Mouse (Mus musculus) 3134 (cell line): Measurements from ENCODE around the gene Myh6.

Source experiments
- DNase-seq: peaks from one replicate; pipeline ENCODE4 v3.0.0-alpha.2; 2011; ENCODE audit warnings: low spot score; ENCODE audit not compliant: insufficient read length; ENCODE audit errors: extremely low read depth

Myh6 gene

DNA sequence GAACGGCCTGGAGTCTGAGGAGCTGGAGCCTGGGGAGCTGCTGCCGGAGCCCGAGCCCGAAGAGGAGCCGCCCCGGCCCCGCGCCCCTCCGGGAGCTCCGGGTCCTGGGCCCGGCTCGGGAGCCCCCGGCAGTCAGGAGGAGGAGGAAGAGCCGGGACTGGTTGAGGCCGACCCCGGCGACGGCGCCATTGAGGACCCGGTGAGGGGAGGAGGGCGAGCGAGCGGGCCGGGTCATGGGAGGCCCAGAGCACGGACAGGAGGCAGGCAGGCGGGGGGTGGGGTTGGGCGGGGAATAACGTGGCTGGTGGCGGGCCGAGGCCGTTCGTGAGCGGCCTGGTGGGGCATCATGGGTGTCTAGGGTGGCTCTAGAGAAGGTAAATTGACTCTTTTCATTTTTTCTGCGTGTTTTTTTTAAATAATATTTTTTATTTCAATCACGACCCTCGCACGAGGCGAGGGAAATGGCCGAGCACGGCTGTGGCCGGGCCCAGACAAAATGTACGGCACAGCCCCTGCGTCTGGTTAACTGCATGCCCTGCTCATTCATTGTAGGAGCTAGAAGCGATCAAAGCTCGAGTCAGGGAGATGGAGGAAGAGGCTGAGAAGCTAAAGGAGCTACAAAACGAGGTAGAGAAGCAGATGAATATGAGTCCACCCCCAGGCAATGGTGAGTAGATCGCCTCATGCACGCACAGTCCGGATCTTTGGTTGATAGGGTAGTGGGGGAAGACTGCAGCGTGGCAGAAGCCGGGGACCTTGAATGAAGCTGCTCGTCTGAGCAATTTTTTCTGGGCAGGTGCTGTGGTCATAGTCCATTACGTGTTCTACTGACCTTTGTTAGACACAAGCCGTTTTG lies 72.2 kb downstream of the Myh6 start:
- DNase-seq: peak; percentile 66

DNA sequence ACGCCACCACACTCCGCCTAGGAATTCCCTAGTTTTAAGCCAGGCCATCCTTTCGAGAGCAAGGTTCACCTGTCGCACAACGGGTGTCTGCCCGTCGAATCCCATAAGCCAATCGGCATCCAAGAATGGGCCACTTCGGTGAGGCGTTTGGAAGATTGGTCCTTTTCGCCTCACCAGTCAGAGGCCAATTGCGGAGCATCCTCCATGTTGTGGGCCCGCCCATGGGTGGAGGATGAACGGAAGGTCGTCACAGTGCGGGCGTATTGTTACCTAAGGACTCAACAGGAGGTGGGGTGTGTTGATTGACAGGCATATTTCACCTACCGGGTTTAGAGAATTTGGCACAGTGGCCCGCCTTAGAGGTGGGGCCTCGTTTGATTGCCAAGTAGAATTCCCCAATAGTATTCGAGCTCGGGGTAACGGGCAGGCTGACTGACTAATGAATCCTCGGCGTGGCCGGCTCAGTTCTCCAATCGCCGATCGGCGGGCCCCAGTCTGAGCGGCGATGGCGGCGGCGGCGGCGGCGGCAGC lies 73.0 kb downstream of the Myh6 start:
- peak; percentile 93 for DNase-seq

DNA sequence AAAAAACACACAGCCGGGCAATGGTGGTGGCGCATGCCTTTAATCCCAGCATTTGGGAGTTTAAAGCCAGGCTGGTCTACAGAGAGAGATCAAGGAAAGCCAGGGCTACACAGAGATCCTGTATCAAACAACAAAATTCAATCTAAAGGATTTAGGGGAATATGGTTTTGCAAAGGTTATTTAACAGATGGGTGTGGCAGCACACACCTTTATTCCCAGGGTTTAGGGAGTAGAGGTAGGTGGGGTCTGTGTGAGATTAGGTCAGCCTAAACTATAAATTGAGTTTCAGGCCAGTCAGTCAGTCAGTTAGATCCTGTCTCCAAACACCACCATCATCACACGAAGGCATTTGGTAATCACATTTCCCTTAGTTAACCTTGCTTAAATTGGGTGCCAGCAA lies 74.5 kb downstream of the Myh6 start, which contains the start of gene Pabpn1:
Gene Pabpn1 (plus strand): TSS at position 301 of the 400 bp plus-strand sequence.
- no peak for DNase-seq
